Mouse (Mus musculus): Measurements from ENCODE around the gene Gm21887. TPM values are rescaled to one million over a fixed set of nuclear protein-coding genes. Genes with fewer than 3 reads are reported as not detected.
A peak's percentile ranks its signal among the peaks of the same experiment; 100 is the strongest.
"Not testable (repeated sequence)": the region's sequence is repeated elsewhere in the genome, so short reads cannot be mapped to it uniquely, and the experiment has no call there.

The Gm21887 gene
- total RNA-seq, 2 experiments from 2014 or later: 96.1 to 185 TPM

DNA sequence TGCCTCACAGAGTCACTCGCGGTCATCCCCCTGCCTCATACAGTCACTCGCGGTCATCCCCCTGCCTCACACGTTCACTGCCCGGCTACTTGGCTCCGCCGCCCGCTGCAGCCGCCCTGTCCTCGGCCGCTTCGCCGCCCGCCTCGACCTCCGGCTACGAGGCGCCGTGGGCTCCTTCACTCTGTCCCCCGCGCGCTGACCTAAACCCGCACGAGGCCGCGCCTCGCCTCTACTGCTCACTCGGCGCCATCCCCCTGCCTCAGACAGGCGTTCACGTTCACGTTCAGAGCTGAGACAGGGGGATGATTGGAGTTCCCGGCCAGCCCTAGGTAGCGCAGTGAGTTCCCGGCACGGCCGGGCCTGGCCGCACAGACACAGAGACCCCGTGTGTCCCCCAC, 12.0 kb upstream of the Gm21887 start:
- peak in 1 of 2 experiments; percentile 71 for DNase-seq (ENCODE audit: low spot score in 2 of 2)

DNA sequence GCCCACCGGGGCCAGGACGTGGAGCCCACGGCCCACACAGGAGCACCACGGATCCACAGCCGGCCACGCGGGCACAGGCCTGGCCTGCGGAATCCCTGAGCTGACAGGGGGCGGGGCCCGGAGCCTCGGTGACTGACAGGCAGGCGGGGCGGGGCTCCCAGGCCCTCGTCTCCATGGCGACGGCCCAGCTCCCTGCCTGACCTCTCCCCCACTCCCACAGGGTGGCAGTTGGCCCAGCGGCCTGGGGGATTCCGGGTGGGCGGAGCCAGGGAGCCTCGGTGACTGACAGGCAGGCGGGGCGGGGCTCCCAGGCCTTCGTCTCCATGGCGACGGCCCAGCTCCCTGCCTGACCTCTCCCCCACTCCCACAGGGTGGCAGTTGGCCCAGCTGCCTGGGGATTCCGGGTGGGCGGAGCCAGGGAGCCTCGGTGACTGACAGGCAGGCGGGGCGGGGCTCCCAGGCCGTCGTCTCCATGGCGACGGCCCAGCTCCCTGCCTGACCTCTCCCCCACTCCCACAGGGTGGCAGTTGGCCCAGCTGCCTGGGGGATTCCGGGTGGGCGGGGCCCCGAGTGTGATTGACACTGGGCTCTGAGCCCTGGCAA, 11.5 kb upstream of the Gm21887 start:
- DNase-seq (ENCODE audit: low spot score in 2 of 2): peak; percentile 99 to 100

DNA sequence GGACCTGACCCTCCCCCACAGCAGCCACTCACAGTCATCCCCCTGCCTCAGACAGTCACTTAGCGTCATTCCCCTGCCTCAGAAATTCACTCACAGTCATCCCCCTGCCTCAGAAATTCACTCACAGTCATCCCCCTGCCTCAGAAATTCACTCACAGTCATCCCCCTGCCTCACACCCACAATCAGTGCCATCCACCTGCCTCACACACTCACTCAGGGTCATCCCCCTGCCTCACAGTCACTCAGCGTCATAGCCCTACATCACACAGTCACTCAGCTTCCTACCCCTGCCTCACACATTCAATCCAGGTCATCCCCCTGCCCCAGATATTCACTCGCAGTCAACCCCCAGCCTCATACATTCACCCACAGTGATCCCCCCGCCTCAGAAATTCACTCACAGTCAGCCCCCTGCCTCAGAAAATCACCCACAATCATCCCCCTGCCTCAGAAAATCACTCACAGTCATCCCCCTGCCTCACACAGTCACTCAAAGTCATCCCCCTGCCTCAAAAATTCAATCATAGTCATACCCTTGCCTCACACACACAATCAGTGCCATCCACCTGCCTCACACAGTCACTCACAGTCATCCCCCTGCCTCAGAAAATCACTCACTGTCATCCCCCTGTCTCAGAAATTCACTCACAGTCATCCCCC, 10.8 kb upstream of the Gm21887 start:
- not testable (repeated sequence) for DNase-seq (ENCODE audit: low spot score in 2 of 2)

DNA sequence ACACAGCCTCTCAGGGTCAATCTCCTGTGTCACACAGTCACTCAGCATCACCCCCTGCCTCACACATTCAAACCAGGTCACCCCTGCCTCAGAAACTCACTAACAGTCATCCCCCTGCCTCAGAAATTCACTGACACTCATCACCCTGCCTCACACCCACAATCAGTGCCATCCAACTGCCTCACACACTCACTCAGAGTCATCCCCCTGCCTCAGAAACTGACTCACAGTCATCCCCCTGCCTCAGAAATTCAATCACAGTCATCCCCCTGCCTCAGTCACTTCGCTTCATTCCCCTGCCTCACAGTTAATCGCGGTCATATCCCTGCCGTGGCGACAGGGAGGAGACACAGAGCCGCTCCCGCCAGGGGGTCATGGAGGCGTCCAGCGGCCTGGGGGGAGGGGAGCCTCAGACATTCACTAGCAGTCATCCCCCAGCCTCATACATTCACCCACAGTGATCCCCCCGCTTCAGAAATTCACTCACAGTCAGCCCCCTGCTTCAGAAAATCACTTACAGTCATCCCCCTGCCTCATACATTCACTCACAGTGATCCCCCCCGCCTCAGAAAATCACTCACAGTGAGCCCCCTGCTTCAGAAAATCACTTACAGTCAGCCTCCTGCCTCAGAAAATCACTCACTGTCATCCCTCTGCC, 10.1 kb upstream of the Gm21887 start:
- DNase-seq (ENCODE audit: low spot score in 2 of 2): peak in 1 of 2 experiments; percentile 76

DNA sequence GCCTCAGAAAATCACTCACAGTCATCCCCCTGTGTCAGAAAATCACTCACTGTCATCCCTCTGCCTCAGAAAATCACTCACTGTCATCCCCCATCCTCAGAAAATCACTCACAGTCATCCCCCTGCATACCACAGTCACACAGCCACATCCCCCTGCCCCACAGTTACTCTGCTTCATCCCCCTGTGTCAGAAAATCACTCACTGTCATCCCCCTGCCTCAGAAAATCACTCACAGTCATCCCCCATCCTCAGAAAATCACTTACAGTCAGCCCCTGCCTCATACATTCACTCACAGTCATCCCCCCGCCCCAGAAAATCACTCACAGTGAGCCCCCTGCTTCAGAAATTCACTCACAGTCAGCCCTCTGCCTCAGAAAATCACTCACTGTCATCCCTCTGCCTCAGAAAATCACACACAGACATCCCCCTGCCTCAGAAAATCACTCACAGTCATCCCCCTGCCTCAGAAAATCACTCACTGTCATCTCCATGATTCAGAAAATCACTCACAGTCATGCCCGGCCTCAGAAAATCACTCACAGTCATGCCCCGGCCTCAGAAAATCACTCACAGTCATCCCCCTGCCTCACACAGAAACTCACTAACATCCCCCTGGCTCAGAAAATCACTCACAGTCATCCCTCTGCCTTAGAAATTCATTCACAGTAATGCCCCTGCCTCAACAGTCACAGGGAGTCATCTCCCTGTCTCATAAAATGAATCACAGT, 9.4 kb upstream of the Gm21887 start:
- DNase-seq (ENCODE audit: low spot score in 2 of 2): not testable (repeated sequence)

DNA sequence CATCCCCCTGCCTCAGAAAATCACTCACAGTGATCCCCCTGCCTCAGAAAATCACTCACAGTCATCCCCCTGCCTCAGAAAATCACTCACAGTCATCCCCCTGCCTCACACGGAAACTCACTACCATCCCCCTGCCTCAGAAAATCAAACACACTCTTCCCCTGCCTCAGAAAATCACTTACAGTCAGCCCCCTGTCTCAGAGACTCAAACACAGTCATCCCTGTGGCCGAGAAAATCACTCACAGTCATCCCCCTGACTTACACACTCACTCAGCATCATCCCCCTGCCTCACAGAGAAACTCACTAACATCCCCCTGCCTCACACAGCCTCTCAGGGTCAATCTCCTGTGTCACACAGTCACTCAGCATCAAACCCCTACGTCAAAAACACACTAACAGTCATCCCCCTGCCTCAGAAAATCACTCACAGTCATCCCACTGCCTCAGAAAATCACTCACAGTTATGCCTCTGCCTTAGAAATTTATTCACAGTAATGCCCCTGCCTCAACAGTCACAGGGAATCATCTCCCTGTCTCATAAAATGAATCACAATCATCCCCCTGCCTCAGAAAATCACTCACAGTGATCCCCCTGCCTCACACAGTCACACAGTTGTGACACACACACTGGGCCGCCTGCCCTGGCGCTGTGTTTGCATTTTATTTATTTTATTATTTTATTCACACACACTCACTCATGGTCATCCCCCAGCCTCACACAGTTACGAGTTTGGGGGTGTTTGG, 8.6 kb upstream of the Gm21887 start:
- DNase-seq (ENCODE audit: low spot score in 2 of 2): not testable (repeated sequence)

DNA sequence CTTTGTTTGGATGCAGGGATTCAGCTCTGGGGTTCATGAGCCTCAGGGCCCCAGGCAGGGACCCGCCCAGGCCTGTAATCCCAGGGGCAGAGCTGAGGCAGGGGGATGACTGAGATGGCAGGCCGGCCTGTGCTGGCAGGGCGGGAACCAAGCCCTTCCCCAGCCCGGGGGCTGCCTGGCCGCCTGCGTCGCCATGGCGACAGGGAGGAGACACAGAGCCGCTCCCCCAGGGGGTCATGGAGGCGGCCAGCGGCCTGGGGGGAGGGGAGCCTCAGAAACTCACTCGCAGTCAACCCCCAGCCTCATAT, 8.1 kb upstream of the Gm21887 start:
- DNase-seq (ENCODE audit: low spot score in 2 of 2): not testable (repeated sequence)

DNA sequence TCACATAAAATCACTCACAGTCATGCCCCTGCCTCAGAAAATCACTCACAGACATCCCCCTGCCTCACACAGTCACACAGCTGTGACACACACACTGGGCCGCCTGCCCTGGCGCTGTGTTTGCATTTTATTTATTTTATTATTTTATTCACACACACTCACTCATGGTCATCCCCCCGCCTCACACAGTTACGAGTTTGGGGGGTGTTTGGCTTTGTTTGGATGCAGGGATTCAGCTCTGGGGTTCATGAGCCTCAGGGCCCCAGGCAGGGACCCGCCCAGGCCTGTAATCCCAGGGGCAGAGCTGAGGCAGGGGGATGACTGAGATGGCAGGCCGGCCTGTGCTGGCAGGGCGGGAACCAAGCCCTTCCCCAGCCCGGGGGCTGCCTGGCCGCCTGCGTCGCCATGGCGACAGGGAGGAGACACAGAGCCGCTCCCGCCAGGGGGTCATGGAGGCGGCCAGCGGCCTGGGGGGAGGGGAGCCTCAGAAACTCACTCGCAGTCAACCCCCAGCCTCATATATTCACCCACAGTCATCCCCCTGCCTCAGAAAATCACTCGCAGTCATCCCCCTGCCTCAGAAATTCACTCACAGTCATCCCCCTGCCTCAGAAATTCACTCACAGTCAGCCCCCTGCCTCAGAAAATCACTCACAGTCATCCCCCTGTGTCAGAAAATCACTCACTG, 6.8 kb upstream of the Gm21887 start:
- peak in 1 of 2 experiments; percentile 36 for DNase-seq (ENCODE audit: low spot score in 2 of 2)

DNA sequence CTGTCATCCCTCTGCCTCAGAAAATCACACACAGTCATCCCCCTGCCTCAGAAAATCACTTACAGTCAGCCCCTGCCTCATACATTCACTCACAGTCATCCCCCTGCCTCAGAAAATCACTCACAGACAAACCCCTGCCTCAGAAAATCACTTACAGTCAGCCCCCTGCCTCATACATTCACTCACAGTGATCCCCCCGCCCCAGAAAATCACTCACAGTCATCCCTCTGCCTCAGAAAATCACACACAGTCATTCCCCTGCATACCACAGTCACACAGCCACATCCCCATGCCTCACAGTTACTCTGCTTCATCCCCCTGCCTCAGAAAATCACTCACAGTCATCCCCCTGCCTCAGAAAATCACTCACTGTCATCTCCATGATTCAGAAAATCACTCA, 5.9 kb upstream of the Gm21887 start:
- DNase-seq (ENCODE audit: low spot score in 2 of 2): not testable (repeated sequence)

DNA sequence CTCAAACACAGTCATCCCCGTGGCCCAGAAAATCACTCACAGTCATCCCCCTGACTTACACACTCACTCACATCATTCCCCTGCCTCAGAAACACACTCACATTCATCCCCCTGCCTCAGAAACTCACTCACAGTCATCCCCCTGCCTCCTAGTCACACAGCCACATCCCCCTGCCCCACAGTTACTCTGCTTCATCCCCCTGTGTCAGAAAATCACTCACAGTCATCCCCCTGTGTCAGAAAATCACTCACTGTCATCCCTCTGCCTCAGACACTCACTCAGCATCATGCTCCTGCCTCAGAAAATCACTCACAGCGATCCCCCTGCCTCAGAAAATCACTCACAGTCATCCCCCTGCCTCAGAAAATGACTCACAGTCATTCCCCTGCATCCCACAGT, 5.2 kb upstream of the Gm21887 start:
- peak in 1 of 2 experiments; percentile 31 for DNase-seq (ENCODE audit: low spot score in 2 of 2)

DNA sequence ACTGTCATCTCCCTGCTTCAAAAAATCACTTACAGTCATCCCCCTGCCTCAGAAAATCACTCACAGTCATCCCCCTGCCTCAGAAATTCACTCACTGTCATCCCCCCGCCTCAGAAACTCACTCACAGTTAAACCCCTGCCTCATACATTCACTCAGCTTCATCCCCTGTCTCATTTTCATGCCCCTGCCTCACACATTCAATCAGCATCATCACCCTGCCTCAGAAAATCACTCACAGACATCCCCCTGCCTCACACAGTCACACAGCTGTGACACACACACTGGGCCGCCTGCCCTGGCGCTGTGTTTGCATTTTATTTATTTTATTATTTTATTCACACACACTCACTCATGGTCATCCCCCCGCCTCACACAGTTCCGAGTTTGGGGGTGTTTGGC, 4.7 kb upstream of the Gm21887 start:
- not testable (repeated sequence) for DNase-seq (ENCODE audit: low spot score in 2 of 2)

DNA sequence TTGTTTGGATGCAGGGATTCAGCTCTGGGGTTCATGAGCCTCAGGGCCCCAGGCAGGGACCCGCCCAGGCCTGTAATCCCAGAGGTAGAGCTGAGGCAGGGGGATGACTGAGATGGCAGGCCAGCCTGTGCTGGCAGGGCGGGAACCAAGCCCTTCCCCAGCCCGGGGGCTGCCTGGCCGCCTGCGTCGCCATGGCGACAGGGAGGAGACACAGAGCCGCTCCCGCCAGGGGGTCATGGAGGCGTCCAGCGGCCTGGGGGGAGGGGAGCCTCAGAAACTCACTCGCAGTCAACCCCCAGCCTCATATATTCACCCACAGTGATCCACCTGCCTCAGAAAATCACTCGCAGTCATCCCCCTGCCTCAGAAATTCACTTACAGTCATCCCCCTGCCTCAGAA, 4.3 kb upstream of the Gm21887 start:
- peak in 1 of 2 experiments; percentile 47 for DNase-seq (ENCODE audit: low spot score in 2 of 2)

DNA sequence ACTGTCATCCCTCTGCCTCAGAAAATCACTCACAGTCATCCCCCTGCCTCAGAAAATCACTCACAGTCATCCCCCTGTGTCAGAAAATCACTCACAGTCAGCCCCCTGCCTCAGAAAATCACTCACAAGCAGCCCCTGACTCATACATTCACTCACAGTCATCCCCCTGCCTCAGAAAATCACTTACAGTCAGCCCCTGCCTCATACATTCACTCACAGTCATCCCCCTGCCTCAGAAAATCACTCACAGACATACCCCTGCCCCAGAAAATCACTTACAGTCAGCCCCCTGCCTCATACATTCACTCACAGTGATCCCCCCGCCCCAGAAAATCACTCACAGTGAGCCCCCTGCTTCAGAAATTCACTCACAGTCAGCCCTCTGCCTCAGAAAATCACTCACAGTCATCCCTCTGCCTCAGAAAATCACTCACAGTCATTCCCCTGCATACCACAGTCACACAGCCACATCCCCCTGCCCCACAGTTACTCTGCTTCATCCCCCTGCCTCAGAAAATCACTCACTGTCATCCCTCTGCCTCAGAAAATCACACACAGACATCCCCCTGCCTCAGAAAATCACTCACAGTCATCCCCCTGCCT, 3.7 kb upstream of the Gm21887 start:
- not testable (repeated sequence) for DNase-seq (ENCODE audit: low spot score in 2 of 2)

DNA sequence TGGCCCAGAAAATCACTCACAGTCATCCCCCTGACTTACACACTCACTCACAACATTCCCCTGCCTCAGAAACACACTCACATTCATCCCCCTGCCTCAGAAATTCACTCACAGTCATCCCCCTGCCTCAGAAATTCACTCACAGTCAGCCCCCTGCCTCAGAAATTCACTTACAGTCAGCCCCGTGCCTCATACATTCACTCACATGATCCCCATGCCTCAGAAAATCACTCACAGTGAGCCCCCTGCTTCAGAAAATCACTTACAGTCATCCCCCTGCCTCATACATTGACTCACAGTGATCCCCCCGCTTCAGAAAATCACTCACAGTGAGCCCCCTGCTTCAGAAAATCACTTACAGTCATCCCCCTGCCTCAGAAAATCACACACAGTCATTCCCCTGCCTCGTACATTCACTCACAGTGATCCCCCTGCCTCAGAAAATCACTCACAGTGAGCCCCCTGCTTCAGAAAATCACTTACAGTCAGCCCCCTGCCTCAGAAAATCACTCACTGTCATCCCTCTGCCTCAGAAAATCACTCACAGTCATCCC, 2.7 kb upstream of the Gm21887 start:
- DNase-seq (ENCODE audit: low spot score in 2 of 2): peak in 1 of 2 experiments; percentile 30

DNA sequence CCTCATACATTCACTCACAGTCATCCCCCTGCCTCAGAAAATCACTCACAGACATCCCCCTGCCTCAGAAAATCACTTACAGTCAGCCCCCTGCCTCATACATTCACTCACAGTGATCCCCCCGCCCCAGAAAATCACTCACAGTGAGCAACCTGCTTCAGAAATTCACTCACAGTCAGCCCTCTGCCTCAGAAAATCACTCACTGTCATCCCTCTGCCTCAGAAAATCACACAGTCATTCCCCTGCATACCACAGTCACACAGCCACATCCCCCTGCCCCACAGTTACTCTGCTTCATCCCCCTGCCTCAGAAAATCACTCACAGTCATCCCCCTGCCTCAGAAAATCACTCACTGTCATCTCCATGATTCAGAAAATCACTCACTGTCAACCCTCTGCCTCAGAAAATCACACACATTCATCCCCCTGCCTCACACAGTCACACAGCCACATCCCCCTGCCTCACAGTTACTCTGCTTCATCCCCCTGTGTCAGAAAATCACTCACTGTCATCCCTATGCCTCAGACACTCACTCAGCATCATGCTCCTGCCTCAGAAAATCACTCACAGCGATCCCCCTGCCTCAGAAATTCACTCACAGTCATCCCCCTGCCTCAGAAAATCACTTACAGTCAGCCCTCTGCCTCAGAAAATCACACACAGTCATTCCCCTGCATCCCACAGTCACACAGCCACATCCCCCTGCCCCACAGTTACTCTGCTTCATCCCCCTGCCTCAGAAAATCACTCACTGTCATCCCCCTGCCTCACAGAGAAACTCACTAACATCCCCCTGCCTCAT, 1.9 kb upstream of the Gm21887 start:
- peak in 1 of 2 experiments; percentile 36 for DNase-seq (ENCODE audit: low spot score in 2 of 2)

DNA sequence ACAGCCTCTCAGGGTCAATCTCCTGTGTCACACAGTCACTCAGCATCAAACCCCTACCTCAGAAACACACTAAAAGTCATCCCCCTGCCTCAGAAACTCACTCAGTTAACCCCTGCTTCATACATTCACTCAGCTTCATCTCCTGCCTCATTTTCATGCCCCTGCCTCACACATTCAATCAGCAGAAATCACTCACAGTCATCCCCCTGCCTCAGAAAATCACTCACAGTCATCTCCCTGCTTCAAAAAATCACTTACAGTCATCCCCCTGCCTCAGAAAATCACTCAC, 1.3 kb upstream of the Gm21887 start:
- DNase-seq (ENCODE audit: low spot score in 2 of 2): not testable (repeated sequence)

DNA sequence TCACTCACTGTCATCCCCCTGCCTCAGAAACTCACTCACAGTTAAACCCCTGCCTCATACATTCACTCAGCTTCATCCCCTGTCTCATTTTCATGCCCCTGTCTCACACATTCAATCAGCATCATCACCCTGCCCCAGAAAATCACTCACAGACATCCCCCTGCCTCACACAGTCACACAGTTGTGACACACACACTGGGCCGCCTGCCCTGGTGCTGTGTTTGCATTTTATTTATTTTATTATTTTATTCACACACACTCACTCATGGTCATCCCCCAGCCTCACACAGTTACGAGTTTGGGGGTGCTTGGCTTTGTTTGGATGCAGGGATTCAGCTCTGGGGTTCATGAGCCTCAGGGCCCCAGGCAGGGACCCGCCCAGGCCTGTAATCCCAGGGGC, 875 bp upstream of the Gm21887 start:
- peak in 1 of 2 experiments; percentile 79 for DNase-seq (ENCODE audit: low spot score in 2 of 2)

DNA sequence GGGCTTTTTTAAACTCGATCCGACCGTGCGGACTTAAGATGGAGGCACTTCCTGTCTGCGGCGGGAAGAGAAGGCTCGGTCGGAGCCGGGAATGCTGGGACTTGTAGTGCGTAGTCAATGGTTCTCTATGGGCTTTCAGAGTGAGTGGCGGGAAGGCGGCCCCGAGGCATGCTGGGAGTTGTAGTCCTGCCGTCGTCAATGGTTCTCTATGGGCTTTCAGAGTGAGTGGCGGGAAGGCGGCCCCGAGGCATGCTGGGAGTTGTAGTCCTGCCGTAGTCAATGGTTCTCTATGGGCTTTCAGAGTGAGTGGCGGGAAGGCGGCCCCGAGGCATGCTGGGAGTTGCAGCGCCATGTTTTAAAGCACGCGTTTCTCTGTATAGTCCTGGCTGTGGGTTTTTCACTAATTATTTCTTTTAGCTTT, 352 bp downstream of the Gm21887 start:
- DNase-seq (ENCODE audit: low spot score in 2 of 2): peak; percentile 100
